ENCODE assay signal across 16 mouse cellular contexts in the genomic region with DNA sequence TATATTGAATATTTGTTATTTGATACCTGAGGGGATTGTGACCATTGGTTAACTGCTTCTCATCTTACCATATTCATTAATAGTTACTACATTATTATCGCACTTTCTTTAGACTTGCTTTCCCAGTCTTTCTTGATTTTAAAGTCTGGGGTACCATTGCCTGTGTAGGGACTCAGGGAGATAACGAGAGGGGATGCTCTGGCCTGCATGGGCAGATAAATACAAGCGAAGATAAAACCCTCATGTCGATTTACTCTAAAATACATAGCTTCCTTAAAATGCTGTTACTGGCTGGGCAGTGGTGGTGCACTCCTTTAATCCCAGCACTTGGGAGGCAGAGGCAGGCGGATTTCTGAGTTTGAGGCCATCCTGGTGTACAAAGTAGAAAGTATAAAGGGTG.
"Had no signal": no experiment of that assay in that cellular context is flagged by ENCODE, and none has a peak within 500 bp of the region (broad histone marks: within the 10 kb centered on the region; RNA-seq: fewer than 3 reads in every experiment).

No protein-coding gene starts in this region.

- H3K9ac ChIP-seq: intestine, embryonic 15.5 days; kidney, embryonic 15.5 days; lung, embryonic 14.5 days; midbrain, embryonic 12.5 days; neural tube, embryonic 13.5 days had no signal

- H3K4me3 ChIP-seq: intestine, embryonic 15.5 days; kidney, embryonic 15.5 days; left cerebral cortex, adult 2 months; limb, embryonic 10.5 days; megakaryocyte, embryonic 14.5 days; midbrain, embryonic 12.5 days; neural tube, embryonic 13.5 days had no signal

- H3K27ac ChIP-seq: intestine, embryonic 15.5 days; kidney, embryonic 15.5 days; left cerebral cortex, adult 2 months; limb, embryonic 10.5 days; midbrain, embryonic 12.5 days; neural tube, embryonic 13.5 days had no signal

- H3K4me2 ChIP-seq: intestine, embryonic 15.5 days; kidney, embryonic 15.5 days; lung, embryonic 14.5 days; midbrain, embryonic 12.5 days; neural tube, embryonic 13.5 days had no signal

- H3K4me1 ChIP-seq: intestine, embryonic 15.5 days; midbrain, embryonic 12.5 days had no signal

- H3K36me3 ChIP-seq: intestine, embryonic 15.5 days; midbrain, embryonic 12.5 days had no signal

- H3K27me3 ChIP-seq: intestine, embryonic 15.5 days; kidney, embryonic 15.5 days; megakaryocyte, embryonic 14.5 days; midbrain, embryonic 12.5 days; neural tube, embryonic 13.5 days had no signal

- DNase-seq: kidney, adult 18-20 months; kidney, postnatal 25 days; lung, embryonic 14.5 days; lung, postnatal 10 days; lung, postnatal 4 days; retina, postnatal 1 day; right cerebral cortex, postnatal 14 days; thymus, postnatal 36 days had no signal

- ATAC-seq: intestine, embryonic 15.5 days; midbrain, embryonic 16.5 days had no signal

- H3K9me3 ChIP-seq: intestine, embryonic 15.5 days; kidney, embryonic 15.5 days; limb, embryonic 10.5 days; megakaryocyte, embryonic 14.5 days; midbrain, embryonic 12.5 days; neural tube, embryonic 13.5 days had no signal
